Mouse (Mus musculus) small intestine, adult 2 months (tissue): ENCODE data around the gene Fndc3b. TPM values are rescaled to one million over a fixed set of nuclear protein-coding genes. Genes with fewer than 3 reads are reported as not detected.
"Not testable (repeated sequence)": the region's sequence is repeated elsewhere in the genome, so short reads cannot be mapped to it uniquely, and the experiment has no call there.

ENCODE experiments used
- H3K27ac ChIP-seq: fragments of 200-500 bp; 2 replicates; pipeline ENCODE4 v1.5.1; 2012; ENCODE audit warnings: low read depth, low read length, control low read depth, inconsistent platforms; ENCODE audit not compliant: insufficient read depth
- H3K27me3 ChIP-seq: fragments of 200-500 bp; 2 replicates; pipeline ENCODE4 v1.6.1; 2012; ENCODE audit warnings: mild to moderate bottlenecking, moderate library complexity, low read length, inconsistent platforms; ENCODE audit not compliant: control insufficient read depth, insufficient read depth
- H3K36me3 ChIP-seq: fragments of 200-500 bp; 2 replicates; pipeline ENCODE4 v1.6.1; 2012; ENCODE audit warnings: mild to moderate bottlenecking, low read length, control low read depth, inconsistent platforms; ENCODE audit not compliant: control insufficient read depth, insufficient read depth
- H3K4me1 ChIP-seq: fragments of 200-500 bp; 2 replicates; pipeline ENCODE4 v1.6.1; 2012; ENCODE audit warnings: low read length, inconsistent platforms, mixed read lengths; ENCODE audit not compliant: control insufficient read depth, insufficient read depth, insufficient read length
- H3K4me3 ChIP-seq: fragments of 200-500 bp; 2 replicates; pipeline ENCODE4 v1.5.1; 2012; ENCODE audit warnings: low read depth, mild to moderate bottlenecking, control low read depth, inconsistent platforms, low read length, moderate library complexity
- CTCF ChIP-seq: fragments of 200-500 bp; IDR thresholded peaks from 2 replicates; pipeline ENCODE4 v1.5.1; 2012; ENCODE audit warnings: low read depth, mild to moderate bottlenecking, control low read depth, inconsistent platforms, low read length, moderate library complexity, mixed read lengths; ENCODE audit not compliant: insufficient replicate concordance, insufficient read length; ENCODE audit errors: extremely low read depth
- POLR2A ChIP-seq: fragments of 200-500 bp; IDR thresholded peaks from 2 replicates; pipeline ENCODE4 v1.6.1; 2012; ENCODE audit warnings: low read depth, mild to moderate bottlenecking, control low read depth, inconsistent platforms, low read length, moderate library complexity
- WGBS: fragments of 180-500 bp; shearing (Covaris S2); methylation state at CpG from one replicate; pipeline ENCODE4 v1.1.7; 2018; 5-methylcytosine and 5-hydroxymethylcytosine counted together
- polyA plus RNA-seq: library from polyadenylated mRNA; depleted of rRNA; stranded (reverse); fragments of >200 nt; gene quantifications from 2 replicates; pipeline ENCODE4 v1.2.3, GENCODE M21; 2012

Fndc3b gene
- polyA plus RNA-seq, 1 experiment = 6.2 TPM

- WGBS = 89% methylated on average over 12 of the region's 12 CpGs
Observed at GRCm38 (mm10) chr3:27421980-27422379, 289.1 kb downstream of the Fndc3b start.

DNA sequence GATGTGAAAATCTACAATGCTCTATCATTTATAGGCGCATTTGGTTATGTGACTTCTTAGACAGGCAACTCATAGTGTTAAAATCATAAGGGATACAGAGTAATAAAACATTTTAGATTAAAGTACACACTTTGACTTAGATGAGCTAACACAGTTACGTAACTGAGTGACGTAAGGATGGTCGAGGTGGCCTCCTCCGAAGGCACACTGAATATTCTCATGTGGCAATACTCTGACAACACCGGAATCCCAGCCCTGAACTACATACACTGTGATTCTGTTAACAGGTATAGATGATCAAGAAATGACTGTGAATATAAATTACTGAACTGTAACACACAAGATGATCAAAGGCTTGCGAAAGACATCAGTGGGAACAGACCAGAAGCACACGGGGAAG, 292.5 kb downstream of the Fndc3b start:
- no peaks in the 10 kb centered on the region for H3K27me3 ChIP-seq
- H3K4me3 ChIP-seq = no peak overlapping the region
- no peaks in the 10 kb centered on the region for H3K4me1 ChIP-seq
- H3K27ac ChIP-seq = no peak overlapping the region
- WGBS = 88% methylated on average over 8 of the region's 8 CpGs
- no peak for TF ChIP-seq POLR2A
- no peak for TF ChIP-seq CTCF
- peaks cover 15% of the 10 kb centered on the region for H3K36me3 ChIP-seq

More at GRCm38 (mm10) chr3:27421980-27422379, 289.1 kb downstream of the Fndc3b start:
- Histone ChIP-seq H3K4me1 (no peaks in the 10 kb centered on the region), H3K4me3 (no peak overlapping the region), H3K27ac (no peak overlapping the region), H3K27me3 (no peaks in the 10 kb centered on the region), H3K36me3 (peaks cover 28% of the 10 kb centered on the region)
- TF ChIP-seq CTCF = no peak
- no peak for TF ChIP-seq POLR2A

DNA sequence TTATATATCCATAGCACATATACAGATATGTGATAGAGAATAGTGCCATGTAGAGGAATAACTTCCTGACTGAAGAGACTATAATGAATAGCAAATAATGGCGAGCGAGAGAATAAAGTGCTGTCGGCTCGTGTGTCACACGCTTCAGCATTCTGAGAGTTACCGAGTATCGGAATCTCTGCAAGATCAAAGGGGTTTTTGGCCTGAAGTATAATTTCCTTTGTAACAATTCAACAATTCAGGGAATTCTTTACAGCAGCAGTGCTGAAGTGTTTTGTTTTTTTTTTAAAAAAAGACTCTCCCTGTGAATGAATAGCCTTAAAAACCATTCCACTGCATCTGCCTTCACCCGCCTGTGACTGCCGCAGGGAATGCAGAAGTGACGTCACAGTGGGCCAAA, 294.3 kb downstream of the Fndc3b start:
- Histone ChIP-seq H3K4me1 (no peaks in the 10 kb centered on the region), H3K27me3 (no peaks in the 10 kb centered on the region), H3K36me3 (peaks cover 12% of the 10 kb centered on the region), H3K27ac (no peak overlapping the region), H3K4me3 (no peak overlapping the region)
- TF ChIP-seq CTCF = no peak
- WGBS = 95% methylated on average over 10 of the region's 10 CpGs

- peaks cover 5% of the 10 kb centered on the region; the same call in 1 of the 2 replicates for H3K36me3 ChIP-seq
- no peaks in the 10 kb centered on the region; the same call in 1 of the 2 replicates for H3K27me3 ChIP-seq
- WGBS = 91% methylated on average over 3 of the region's 3 CpGs
- no peak overlapping the region for H3K27ac ChIP-seq
- no peak overlapping the region for H3K4me3 ChIP-seq
- TF ChIP-seq POLR2A (no peak), CTCF (no peak)
- H3K4me1 ChIP-seq = no peaks in the 10 kb centered on the region
Observed at GRCm38 (mm10) chr3:27413566-27413965, 297.5 kb downstream of the Fndc3b start.

DNA sequence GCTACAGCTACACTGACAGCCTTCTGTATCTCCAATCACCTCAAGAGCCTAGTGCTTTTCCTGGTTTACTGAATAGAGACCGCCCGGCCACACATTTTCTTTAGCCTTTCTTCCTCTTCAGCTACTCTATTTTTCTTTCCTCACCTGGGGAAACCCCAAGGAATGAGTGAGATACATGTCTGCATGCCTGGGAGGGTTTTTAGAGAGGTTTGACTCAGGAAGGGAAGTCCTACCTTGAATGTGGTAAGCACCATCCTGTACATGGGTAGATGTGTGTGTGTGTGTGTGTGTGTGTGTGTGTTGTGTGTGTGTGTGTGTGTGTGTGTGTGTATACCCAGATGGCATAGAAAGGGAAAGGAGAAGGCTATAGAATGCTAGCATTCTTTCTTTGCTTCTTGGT, 299.8 kb downstream of the Fndc3b start:
- no peak overlapping the region for H3K27ac ChIP-seq
- no peaks in the 10 kb centered on the region; the same call in 1 of the 2 replicates for H3K27me3 ChIP-seq
- TF ChIP-seq CTCF (no peak), POLR2A (no peak)
- no peaks in the 10 kb centered on the region for H3K36me3 ChIP-seq
- WGBS = 86% methylated on average over 2 of the region's 2 CpGs
- no peak overlapping the region for H3K4me3 ChIP-seq
- H3K4me1 ChIP-seq = no peaks in the 10 kb centered on the region

GRCm38 (mm10) chr3:27408564-27408963, 302.5 kb downstream of the Fndc3b start:
- WGBS = 42% methylated on average over 2 of the region's 2 CpGs
- H3K36me3 ChIP-seq = no peaks in the 10 kb centered on the region
- no peak overlapping the region for H3K4me3 ChIP-seq
- no peaks in the 10 kb centered on the region for H3K4me1 ChIP-seq
- no peak for TF ChIP-seq CTCF
- TF ChIP-seq POLR2A = no peak
- H3K27me3 ChIP-seq = no peaks in the 10 kb centered on the region; the same call in 1 of the 2 replicates
- no peak overlapping the region for H3K27ac ChIP-seq

GRCm38 (mm10) chr3:27406440-27406839, 304.7 kb downstream of the Fndc3b start:
- Histone ChIP-seq H3K27ac (no peak overlapping the region), H3K27me3 (no peaks in the 10 kb centered on the region; the same call in 1 of the 2 replicates), H3K36me3 (no peaks in the 10 kb centered on the region), H3K4me3 (no peak overlapping the region), H3K4me1 (no peaks in the 10 kb centered on the region)
- WGBS = 75% methylated on average over 3 of the region's 3 CpGs
- TF ChIP-seq CTCF (no peak), POLR2A (no peak)

GRCm38 (mm10) chr3:27400996-27401395, 310.1 kb downstream of the Fndc3b start:
- not testable (repeated sequence) for H3K4me3 ChIP-seq, H3K4me1 ChIP-seq, H3K36me3 ChIP-seq, H3K27ac ChIP-seq, H3K27me3 ChIP-seq
- 97% methylated on average over 3 of the region's 3 CpGs for WGBS
